Mouse (Mus musculus): ENCODE data around the gene Fam173a.

Fam173a gene

DNA sequence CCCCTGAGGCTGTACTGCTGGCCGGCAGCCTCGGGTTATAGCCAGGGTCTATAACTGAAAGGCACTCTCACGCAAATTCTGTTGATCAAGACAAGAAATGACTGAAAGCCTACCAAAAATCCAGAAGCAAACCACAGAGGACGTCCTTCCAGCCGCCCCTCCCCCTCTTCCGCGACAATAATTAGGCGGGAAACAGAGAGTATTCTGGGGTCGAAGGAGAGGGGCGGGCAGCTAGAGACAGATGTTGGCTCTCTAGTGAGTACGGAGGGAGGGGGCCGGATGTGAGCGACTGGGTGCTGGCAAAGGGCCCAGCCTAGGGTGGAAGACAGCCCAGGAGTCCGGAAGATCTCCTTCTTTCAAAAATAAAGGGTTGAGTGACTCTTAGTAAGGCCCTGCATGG lies at the start of gene Fam173a:
Gene Fam173a (minus strand): TSS at position 287 of the 400 bp plus-strand sequence.
- peak; percentile 90 for DNase-seq

DNA sequence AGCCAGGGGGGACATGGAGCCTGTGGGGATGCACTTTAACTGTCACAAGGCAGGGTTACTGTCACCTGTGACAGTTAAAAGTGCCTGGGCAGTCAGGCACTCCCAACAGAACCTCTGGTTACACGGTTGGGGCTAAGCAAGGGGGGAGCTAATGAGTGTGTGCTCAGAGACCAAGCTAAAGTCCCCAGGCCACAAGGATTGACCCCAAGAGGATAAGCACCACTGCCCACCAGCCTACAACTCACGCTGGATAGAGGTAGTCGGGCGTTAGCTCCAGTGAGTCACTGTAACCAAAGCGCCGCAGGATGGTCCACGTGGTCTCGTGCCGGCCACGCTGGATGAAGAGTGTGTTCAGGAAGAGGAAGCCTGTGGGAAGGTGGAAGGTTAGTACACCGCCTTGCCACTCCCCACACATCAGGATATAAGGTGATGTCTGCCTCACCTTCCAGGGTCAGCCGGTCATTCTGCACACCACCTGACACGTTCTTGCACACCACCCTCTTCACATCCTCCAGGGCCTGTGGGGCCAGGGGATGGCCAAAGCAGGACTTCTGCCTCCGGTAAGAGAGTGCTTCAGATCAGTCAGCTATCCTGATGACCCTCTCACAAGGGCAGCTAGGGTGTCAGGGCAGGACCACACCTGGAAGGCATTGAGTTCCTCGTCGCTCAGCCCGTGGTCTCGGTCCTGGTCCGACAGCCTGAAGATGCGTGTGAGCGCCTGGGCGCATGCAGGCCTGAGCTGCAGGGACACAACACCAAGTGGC lies 48.6 kb upstream of the Fam173a start, which contains the start of gene Gm20683:
Gene Gm20683 (minus strand): TSS at position 647 of the 764 bp plus-strand sequence.
- DNase-seq: no peak

DNA sequence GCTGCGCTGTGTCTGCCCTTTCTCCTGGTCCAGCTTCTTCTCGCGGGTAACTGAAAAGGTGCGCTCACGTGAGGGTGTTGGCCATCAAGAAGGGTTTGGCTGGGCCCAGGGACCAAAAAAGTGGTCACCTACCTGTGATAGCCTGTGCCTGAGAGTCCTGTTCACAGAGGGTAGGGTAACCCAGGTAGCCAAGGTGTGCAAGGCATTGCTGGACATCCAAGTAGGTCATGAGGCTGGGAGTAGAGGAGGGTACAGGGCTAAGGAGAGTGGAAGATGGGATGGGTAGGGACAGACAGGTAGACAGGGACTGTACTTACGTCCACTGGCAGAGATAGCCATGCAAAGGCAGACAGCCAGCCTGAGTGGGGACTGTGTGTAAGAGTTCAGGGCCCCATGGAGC lies 47.8 kb upstream of the Fam173a start:
- no peak for DNase-seq

DNA sequence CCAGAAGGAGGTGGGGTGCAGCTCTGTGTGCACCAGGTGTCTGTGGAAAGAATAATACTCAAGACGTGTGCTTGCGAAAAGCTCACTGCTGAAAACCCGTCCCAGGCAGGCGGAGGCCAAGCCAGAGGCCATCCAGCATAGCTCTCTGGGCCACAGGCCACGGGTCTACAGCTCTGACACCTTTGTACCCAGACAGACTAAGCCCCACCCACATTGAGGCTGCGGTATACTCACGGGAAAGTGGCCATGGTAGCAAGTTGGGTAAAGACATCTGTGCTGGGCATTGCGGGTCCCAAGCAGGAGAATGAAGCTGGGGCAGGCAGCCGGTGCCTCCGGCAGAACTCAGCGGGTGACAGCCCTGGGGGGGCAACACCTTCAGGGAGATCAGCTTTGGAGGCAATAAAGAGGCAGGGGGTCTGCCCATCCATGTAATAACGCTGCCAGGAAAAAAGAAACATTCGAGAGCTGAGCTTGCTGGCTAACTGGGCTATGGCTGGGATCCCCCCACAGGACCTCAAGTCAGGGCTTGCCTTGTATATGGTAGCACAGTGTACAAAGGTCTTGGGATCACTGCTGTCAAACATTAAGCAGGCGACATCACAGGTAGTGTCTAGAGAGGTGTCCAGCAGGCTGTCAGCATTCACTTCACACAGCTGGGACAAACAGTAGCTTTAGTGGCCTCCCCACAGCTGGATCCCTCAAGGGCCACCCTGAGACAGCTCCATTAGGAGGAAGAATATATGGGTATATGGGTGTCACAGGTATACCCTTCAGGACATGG lies 46.9 kb upstream of the Fam173a start:
- no peak for DNase-seq

DNA sequence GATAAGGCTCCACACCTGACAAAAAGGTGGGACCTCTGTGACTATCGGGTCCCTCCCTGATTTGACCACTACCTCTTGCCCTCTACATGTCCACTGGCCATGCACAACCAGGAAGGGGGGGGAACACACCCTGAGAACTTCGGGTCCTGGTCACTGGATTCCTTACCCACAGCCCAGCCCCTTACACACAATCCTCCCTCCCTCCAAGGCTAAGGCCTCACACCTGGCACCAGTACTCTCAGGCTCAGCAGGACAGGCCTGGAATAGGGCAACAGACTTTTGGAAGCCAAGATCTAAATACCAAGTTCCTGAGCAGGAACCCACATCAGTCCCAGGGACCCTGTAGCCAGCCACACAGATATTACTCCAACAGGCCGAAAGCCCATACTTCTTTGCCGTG lies 46.2 kb upstream of the Fam173a start:
- DNase-seq: no peak

DNA sequence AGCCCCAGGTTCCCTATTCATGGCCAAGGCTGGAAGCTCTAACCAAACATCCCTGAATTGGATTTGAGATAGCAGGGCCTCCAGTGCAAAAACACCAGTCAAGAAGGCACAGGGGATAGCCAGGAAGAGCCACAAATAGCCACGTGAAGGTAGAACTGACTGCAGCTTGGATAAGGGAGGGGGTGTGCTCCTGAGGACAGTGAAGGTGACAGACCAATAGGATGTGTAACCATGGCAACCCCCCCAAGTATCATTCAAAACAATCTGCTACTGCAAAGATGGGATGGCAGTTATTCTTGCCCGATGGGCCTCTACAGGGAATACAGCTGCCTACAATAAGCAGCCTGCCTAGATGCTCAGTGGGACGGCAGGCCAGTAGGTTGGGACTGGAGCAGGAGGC lies 44.8 kb upstream of the Fam173a start:
- DNase-seq: no peak

DNA sequence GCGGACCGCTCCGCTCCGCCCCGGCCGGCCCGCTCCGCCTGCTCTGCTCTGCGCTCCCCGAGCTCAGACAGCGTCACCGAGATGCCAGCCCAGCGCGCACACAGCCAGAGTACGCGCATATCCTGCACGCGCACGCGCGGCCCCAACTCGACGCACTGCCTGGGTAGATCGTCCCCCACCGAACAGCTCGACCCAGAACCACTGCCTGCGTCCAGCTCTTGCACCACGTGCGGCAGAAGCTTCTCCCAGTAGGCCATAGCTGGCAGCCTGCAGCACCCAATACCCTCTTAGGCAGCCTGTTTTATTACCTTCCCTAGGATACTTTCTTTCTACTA lies 44.3 kb upstream of the Fam173a start, which contains the start of gene Rhbdl1:
Gene Rhbdl1 (minus strand): TSS at position 220 of the 335 bp plus-strand sequence.
- peak; percentile 63 for DNase-seq

DNA sequence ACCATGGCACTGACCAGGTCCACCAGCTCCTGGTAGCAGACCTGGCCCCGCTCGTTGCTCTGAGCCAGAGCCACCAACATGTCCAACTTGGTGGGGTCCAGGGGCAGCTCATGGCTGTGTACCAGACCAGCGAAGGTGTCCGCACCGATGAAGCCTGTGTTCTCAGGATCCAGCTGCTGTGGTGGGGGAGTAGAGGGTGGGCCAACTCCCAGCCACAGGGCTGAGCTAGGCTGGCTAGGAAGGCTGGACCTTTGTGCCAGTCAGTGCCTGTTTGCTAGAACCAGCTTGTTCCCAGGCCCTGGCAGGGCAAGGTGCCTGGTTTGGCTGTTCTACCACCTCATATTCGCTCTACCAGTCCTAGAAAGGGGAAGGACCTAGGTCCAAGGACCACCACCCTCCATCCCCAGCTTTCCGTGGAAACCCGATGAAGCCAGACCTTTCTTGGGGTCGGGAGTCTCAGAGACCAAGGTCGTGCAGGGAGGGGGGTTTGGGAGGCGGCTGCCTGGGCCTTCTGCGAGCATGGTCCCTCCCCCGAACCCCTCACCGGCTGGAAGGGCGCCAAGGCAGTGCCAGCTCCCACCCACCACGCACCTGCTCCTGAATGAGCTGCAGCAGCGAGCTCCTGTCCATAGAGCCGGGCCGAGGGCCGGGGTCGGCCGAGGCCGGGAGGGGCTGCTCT lies 43.8 kb upstream of the Fam173a start:
- DNase-seq: no peak

DNA sequence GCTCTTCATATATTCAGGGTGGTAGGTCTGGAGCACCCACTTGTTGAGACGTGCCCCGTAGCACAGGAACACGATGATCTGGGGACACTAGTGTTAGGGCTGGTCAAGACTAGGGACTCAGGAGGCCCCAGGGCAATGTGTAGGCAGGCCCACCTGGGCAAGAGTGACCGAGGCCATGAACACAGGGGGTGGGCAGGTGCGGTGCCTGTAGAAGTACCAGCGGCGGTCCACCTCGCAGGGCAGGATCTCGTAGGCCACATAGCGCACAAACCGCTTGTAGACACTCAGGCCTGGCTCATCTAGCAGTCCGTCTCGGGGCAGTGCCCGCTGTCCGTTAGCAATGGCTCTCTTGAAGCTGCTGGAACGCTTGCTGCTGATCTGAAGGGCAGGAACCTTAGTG lies 43.1 kb upstream of the Fam173a start:
- no peak for DNase-seq

DNA sequence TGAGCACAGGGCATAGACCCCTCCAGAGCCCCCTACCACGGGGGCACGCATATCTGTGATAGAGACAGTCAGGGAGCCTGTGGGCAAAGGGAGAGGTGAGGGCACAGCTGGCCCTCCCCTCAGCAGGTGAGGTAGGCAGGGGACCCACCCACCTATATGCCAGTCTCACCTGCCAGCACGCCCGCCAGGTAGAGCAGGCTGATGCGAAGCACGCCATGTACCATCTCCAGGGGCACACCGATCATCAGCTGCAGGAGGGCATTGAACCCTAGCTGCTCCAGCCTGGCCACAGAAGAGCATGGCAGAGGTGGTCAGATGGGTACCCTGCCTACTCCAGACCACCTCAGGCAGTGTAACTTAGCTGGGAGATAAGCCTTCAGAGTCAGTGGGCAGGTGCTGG lies 42.6 kb upstream of the Fam173a start:
- DNase-seq: no peak

DNA sequence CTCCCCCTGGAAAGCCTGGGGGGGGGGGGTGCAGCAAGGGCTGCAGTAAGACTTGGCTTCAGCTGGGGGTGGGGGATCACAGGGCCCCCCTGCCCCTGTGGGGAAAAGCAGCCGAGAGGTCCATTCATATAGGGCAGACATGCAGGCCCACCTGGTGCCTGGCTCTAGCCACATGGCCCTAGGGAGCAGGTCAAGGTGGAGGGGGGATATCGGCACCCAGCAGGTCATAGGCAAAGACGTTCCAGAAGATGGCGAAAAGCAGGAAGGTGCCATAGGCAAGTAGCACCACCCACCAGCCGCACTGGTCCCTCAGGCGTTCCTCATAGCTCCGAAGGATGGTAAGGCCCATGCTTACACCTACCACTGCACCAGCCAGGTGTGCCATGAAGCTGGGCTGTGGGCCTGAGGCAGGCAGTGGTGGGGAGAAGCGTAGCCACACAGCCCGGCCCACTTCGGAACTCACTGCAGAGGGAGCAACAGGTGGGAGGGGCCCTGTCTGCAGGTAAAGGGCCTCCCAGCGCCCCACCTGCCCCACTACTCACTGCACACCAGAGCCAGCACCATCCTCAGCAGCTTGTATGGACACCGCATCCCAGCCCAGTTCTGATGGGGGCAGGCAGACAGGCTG lies 42.0 kb upstream of the Fam173a start:
- DNase-seq: no peak

DNA sequence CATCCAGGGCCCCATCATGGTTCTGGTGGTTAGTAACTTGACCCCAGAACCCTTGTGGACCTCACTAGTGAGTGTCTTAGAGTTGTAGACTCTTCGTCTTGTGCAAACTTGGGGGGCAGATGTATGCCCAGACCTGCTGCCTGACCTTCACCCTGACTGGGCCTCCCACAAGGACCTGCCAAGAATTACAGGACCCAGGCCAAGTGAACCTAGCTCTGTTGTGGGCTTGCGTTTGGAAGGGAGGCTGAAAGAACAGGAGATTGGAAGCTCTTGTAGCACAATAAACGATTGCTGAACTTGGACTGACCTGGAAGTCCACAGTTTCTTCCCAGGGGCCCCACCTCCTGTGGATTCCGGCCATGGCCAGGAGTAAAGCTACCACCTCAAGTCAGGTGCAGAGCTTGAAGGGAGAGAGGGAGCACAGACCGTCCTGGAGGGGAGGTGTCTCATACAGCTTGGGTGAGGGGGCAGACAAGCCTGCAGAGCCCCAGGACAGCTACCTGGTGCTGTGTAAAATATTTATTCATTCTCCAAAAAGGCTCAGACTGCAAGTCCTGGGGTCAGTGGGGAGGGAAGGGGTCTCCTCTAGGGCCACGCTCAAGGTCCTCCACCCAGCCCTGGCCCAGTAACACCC lies 41.4 kb upstream of the Fam173a start:
- DNase-seq: no peak

DNA sequence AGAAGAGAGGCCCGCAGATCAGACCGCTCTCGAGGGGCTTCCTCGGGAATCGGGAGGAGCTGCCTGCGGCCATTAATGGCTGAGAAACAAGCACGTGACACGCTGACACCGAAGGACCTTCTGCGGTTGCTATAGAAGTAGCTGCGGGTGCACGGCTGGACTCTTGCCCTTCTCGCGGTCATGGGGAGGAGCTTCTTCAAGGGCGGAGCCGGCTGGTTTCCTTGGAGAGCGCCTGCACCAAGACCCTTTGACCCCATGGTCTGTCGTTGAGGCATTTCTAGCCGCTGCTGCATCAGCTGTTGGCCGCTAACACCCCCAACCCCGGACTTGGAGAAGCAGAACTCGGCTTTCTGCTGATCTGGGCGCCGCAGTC lies 40.6 kb upstream of the Fam173a start, which contains the start of gene Stub1:
Gene Stub1 (minus strand): TSS at position 114 of the 373 bp plus-strand sequence.
- DNase-seq: peak; percentile 69

DNA sequence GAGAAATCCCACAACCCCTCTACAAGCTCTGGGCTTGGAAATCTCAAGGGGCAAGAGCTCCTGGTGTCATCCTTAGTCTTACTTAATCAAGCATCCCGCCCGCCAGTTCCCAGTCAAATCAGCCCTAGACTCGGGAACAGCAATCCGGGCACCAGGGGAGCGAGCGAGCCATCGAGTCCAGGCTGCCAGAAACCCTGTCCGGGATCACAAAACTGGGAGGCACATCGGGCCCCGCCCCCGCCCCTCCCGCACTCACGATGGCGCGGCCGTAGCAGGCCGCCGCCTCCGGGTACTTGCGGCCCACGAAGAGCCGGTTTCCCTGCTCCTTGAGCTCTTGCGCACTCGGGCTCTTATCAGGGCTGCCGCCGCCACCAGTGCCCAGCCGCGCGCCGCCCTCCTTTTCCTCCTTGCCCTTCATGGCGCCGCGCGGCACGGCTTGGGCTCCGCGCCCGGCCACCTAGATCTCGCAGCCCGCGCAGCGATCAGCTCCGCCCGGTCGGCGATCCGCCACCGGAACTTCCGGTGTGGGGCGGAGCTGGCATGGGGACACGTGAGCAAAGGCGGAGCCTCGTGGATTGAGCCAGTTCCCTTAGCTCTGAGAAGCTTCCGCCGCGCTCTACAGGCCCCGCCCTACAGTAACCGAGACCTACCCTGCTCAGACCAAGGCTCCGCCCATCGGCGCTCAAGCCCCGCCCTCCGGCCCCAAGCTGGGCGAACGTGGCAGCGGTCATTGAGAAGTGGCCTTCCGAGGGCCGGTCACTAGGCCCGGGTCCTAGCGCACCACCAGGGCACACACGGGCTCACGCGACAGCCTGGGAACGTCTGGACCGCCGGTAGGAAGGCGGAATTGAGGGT lies 40.0 kb upstream of the Fam173a start:
- DNase-seq: peak; percentile 98

DNA sequence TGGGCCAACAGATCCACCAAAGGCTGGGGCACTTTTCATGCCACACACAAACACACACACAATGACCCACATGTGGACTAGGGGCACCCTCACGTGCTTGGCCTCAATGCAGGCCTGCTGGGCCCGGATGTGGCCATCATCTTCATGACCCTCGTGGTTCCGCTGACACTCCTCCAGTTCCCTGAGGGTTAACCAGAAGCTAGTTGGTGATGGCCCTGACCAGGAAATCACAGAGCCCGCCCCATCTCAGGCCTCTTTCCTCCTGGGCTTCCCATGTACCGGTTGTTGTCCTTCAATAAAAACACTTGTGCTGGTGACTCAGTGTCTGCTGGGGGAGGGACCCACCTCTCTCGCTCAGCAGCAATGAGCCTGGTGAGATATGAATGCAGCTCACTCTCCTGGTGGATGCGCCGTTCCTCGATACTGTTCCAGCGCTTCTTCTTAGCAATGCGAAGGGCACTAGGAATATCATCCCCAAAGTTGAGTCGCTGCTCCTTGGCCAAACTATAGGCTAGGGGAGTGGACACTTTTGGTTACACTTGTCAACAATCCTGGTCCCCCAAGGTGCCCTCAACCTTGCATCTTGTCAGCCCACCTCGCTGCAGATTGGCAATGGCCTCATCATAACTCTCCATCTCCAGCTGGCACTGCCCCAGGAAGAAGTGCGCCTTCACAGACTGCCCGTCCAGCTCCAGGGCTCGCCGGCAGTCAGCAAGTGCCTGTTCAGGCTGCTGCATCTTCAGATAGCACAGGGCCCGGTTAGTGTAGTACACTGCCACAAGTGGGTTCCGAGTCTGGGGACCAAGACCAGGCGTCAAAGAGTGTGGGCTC lies 39.0 kb upstream of the Fam173a start:
- DNase-seq: no peak

DNA sequence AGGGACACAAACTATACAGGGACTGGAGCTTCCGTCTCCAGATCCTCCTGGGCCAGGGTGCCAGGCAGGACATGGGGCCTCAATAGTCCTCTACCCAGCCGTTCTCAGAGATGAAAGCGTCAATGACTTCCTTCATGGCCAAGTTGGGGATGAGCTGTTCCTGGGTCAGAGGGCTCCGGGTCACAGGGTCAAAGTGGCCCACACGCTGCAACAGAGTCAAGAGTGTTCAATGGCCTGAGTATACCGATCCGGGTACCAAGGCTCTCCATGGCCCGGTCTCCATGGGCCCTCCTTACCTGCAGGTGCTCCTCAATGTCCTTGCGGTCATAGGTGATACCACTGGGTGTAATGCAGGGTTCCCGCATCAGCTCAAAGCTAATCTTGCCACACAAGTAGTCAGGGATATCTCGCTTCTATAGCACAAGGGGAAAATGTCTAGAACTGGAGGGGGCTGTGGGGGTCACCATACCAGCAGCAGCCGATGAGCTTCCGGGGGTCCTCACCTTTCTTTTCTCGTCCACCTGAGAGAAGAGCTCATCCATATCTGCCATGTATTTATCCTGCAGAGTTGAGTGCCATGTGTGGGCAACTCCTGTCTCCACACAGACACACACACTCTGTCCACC lies 38.2 kb upstream of the Fam173a start:
- DNase-seq: no peak

DNA sequence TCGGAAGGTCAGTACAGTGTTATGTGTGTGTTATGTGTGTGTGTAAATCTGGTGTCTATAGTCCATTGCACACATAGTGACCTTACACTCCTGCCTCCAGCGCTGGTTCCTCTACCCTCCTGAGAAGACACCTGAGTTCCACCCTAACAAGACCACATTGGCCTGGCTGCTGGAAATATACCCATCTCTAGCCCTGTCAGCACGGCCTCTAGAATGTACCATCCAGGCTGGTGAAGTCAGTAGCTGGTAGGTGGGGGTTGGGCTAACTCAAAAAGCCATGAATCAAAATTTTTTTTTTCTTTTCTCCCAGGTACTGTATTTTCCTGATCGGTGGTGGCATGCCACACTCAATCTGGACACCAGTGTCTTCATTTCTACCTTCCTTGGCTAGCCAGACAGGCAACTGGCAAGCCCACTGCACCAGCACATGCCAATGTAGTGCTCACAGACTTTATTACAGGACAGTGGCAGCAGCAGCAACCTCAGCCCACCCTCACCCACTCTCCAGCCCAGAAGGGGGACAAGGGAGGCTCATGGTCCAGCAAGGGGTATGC lies 37.6 kb upstream of the Fam173a start:
- no peak for DNase-seq

DNA sequence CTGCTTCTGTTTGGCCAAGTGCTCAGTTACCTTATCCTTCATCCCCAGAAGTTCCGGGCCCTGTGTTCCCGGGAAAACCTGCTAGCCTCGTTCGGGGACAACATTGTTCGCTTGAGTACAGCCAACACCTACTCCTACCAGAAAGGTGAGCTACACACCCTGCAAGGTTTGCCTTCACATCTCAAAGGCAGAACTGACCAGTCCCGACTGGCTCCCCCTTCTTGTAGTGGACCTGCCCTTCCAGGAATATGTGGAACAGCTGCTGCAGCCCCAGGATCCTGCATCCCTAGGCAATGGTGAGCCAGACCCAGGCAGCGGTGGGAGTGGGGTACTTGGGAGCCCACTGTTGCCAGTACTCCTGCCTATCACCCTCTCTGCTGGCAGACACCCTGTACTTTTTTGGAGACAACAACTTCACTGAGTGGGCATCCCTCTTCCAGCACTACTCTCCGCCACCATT lies 36.9 kb upstream of the Fam173a start:
- no peak for DNase-seq

DNA sequence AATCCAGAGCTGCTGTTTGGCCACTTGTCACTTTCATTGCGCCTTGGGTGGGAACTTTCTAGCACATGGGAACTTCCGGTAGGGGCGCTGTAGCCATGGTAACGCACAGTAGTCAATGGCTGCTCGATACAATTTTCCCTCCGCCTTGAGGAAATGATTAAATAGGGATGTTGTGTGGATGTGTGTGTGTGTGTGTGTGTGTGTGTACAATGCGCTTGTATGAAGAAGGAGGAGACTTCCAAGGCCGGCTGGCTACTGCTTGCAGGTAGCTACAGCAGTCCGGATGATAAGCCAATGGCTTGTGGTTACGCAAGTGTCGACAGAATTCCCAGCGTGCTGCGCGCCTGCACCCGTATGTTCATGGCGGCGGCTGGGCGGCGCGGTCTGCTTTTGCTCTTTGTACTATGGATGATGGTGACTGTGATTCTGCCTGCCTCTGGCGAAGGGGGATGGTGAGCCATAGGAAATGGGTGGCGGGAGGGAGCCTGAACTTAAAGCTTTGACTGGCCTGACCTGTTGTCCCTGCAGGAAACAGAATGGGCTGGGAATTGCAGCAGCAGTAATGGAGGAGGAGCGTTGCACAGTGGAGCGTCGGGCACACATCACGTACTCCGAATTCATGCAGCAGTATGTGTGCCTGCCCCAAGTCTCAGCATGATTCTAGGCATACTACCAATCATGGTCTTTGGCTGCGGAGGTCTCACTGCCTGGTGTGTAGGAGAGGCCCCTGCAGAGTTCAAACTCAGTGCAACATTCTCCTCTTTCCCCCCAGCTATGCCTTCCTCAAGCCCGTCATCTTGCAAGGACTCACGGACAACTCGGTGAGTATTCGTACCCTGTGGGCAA lies 36.2 kb upstream of the Fam173a start, which contains the start of gene Jmjd8:
Gene Jmjd8 (plus strand): TSS at position 156 of the 846 bp plus-strand sequence.
- DNase-seq: peak; percentile 81

Measured in thymus, postnatal 14 days (tissue).